Mouse (Mus musculus) G1E (cell line): Measurements from ENCODE around the gene Tusc2. TPM values are rescaled to one million over a fixed set of nuclear protein-coding genes. Genes with fewer than 3 reads are reported as not detected.
A peak's percentile ranks its signal among the peaks of the same experiment; 100 is the strongest.

ENCODE experiments used
- ATAC-seq: 2 replicates; pipeline ENCODE4 v1.8.0; 2016; ENCODE audit warnings: mild to moderate bottlenecking; ENCODE audit not compliant: insufficient number of reproducible peaks, poor library complexity, low FRiP score, severe bottlenecking; ENCODE audit errors: extremely low read depth
- DNase-seq: peaks from one replicate; pipeline ENCODE4 v3.0.0; 2012; ENCODE audit warnings: low spot score
- H3K27me3 ChIP-seq: 2 replicates; pipeline ENCODE4 v1.6.1; 2012; ENCODE audit warnings: mild to moderate bottlenecking, low read length, inconsistent platforms; ENCODE audit not compliant: insufficient read depth
- H3K36me3 ChIP-seq: replicated peaks from 2 replicates; pipeline ENCODE3; 2012; ENCODE audit warnings: mild to moderate bottlenecking, inconsistent platforms
- H3K4me1 ChIP-seq: 2 replicates; pipeline ENCODE4 v1.6.1; 2012; ENCODE audit warnings: low read depth, low read length, inconsistent platforms, mixed read lengths; ENCODE audit not compliant: insufficient read depth
- H3K4me3 ChIP-seq: 2 replicates; pipeline ENCODE4 v1.5.1; 2012; ENCODE audit warnings: low read depth, mild to moderate bottlenecking, inconsistent platforms, low read length, moderate library complexity, mixed read lengths
- H3K9me3 ChIP-seq: replicated peaks from 2 replicates; pipeline ENCODE4 v1.6.1; 2012; ENCODE audit warnings: inconsistent platforms
- CTCF ChIP-seq: IDR thresholded peaks from 2 replicates; pipeline ENCODE4 v1.5.1; 2012; ENCODE audit warnings: low read depth, low read length, inconsistent platforms, mixed read lengths
- GATA1 ChIP-seq: IDR thresholded peaks from 2 replicates; pipeline ENCODE4 v1.6.1; 2012; ENCODE audit warnings: borderline replicate concordance, low read length, inconsistent platforms, mixed read lengths
- GATA2 ChIP-seq: IDR thresholded peaks from 2 replicates; pipeline ENCODE4 v1.6.1; 2012; ENCODE audit warnings: low read depth, low read length, inconsistent platforms, borderline replicate concordance
- POLR2AphosphoS5 ChIP-seq: IDR thresholded peaks from 2 replicates; pipeline ENCODE4 v1.6.1; 2012; ENCODE audit warnings: low read depth, low read length, inconsistent platforms; ENCODE audit not compliant: insufficient replicate concordance
- TAL1 ChIP-seq: conservative IDR thresholded peaks from 2 replicates; pipeline ENCODE4 v1.6.1; 2012; ENCODE audit warnings: low read depth, low read length, inconsistent platforms, mixed read lengths
- polyA plus RNA-seq: library from polyadenylated mRNA; stranded (reverse); fragments of >175 nt; gene quantifications from 2 replicates; pipeline ENCODE4 v1.2.3, GENCODE M21; 2012
- total RNA-seq, 2 experiments: library from RNA; stranded (forward) in 1 of 2; stranded (reverse) in 1 of 2; fragments of 200-1000 nt in 1 of 2; fragments of >200 nt in 1 of 2; fragmentation: Nextera tagmentation in 1 of 2; gene quantifications; 2 replicates each; pipeline ENCODE4 v1.2.3; 2014 to 2017

Tusc2 gene
- total and polyA plus RNA-seq, 3 experiments, result 16.0 to 33.1 (median 24.4) TPM

DNA sequence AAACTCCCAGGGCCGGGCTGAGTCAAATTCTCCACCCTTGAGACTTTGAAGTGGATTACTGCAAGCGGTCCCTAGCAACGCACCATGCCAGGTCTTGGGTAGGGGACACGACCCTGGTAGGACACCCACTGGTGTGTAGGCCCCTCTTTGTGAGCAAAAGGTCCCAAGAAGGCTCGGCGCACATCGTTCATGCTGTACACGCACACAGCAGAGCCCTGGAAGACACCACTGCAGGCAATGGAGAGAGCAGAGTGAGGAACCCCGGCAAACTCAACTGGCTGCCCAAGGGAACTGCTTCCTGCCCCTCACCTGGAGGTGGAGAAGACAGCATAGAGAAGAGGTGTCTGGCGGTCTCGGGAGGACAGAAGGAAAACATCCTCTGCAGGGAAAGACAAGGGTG, 38.2 kb downstream of the Tusc2 start:
- H3K27me3 ChIP-seq, result peaks cover 76% of the 10 kb centered on the region
- ATAC-seq (no peak), DNase-seq (no peak)
- TF ChIP-seq GATA1 (no peak), CTCF (no peak)
- H3K4me1 ChIP-seq, result peaks cover 52% of the 10 kb centered on the region
- H3K36me3 ChIP-seq, result peaks cover 3% of the 10 kb centered on the region
- H3K4me3 ChIP-seq, result no peak overlapping the region
- H3K9me3 ChIP-seq, result no peaks in the 10 kb centered on the region

DNA sequence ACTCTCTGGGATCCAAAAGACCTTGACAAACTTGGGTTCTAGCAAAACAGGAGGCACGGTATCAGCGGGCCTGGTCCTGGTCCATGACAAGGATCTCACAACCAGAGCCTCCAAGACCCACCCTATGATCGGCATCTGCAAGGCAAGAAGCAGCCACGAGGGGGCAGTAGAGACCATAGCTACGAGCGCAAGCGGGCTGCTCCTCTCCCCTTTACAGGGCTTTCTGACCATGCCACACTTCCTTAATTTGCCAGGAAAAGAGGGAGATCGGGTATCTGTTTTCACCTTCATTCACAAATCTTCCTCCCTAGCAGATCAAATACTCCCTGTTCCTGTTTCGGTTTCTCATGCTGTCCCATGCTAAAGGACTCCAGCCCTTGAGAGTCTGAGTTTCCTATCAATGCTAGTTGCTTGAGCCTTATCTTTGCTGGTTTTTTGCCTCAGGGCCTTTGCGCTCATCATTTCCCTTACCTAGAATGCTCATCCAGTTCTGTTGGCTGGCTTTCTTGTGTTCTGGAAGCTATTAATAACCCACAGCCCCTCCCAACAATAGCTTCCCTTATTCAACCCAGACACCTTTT, 39.1 kb downstream of the Tusc2 start:
- peaks cover 56% of the 10 kb centered on the region for H3K4me1 ChIP-seq
- no peak overlapping the region; the same call in 1 of the 2 replicates for H3K4me3 ChIP-seq
- no peaks in the 10 kb centered on the region for H3K9me3 ChIP-seq
- no peaks in the 10 kb centered on the region for H3K36me3 ChIP-seq
- TF ChIP-seq GATA2, result no peak
- peak; percentile 95 for TF ChIP-seq CTCF
- TF ChIP-seq TAL1, result no peak
- TF ChIP-seq GATA1, result no peak
- no peak for TF ChIP-seq POLR2AphosphoS5
- peaks cover 84% of the 10 kb centered on the region for H3K27me3 ChIP-seq
- DNase-seq, result peak; percentile 46
- peak; percentile 54 for ATAC-seq

DNA sequence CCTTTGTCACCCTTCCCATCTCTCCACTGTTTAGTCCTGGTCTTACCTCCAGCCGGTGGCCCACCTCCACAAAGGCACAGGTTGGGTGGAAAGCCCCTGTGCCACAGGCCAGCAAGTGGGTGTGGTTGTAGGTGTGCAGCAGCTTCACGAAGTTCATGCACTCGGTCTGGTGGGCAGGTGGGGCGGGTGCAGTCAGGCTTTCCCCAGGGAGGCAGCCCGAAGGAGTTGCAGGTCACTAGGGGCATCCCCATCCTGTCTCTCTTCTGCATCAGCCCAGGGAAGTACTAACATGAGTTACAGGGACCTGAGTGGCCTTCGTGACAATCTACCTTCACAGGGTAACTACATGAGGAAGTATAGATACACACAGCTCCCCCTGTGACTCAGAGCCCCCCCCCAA, 40.2 kb downstream of the Tusc2 start:
- Histone ChIP-seq H3K4me3 (no peak overlapping the region), H3K36me3 (no peaks in the 10 kb centered on the region), H3K4me1 (peaks cover 64% of the 10 kb centered on the region), H3K27me3 (peaks cover 83% of the 10 kb centered on the region), H3K9me3 (no peaks in the 10 kb centered on the region)
- DNase-seq (no peak), ATAC-seq (no peak)
- TF ChIP-seq TAL1 (no peak), CTCF (no peak), POLR2AphosphoS5 (no peak), GATA1 (no peak), GATA2 (no peak)

DNA sequence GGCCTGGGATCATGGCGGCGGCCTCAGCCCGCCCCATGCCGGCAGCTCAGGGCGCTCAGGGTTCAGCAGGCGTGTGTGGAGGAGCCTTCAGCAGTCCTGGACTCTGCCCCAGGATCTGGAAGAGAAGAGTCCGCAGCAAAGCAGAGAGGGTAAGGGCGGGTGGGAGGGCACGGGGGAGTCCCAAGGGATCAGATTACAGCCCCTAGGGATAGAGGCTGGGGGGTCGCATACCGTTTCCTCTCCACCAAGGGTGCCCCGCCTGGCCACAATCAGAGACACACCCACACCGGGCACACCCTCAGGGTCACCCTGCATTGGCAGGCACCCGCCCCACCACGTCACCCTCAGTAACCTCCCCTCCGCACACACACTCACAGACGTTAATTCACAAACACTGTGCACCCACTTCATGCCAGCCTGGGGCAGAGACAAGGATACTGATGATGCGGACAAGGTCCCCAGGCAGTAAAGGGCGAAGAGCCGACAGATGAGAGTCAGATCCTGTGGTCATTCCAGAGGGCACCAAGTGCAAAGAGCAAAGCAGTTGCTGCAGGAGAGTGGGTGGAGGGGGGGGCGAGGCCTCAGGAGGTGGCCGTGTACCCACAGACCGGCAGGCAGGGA, 42.1 kb downstream of the Tusc2 start:
- DNase-seq (no peak), ATAC-seq (no peak)
- Histone ChIP-seq H3K4me3 (no peak overlapping the region), H3K9me3 (no peaks in the 10 kb centered on the region), H3K27me3 (peaks cover 76% of the 10 kb centered on the region), H3K36me3 (no peaks in the 10 kb centered on the region), H3K4me1 (peaks cover 71% of the 10 kb centered on the region)
- TF ChIP-seq CTCF (no peak), GATA2 (no peak), TAL1 (no peak), POLR2AphosphoS5 (no peak)

DNA sequence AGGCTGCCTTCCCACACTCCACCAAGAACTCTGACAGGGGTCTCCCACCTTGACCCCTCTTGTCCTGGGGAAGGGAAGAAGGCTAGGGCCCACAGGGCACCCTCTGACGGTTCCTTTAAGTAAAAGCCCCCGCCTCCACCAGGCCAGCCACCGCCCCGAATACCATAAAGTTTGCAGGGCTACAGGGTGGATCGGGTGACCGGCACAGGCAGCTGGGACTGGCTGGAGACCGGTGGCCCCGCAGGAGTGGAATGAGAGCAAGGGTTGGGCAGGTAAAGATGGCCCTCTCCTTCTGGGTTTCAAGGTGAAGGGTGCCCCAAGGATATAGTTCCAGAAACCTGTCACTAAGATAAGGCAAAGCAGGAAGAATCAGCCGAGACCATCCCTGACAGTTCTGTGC, 43.5 kb downstream of the Tusc2 start:
- TF ChIP-seq POLR2AphosphoS5, result no peak
- TF ChIP-seq CTCF, result no peak
- no peak for TF ChIP-seq GATA1
- no peak for TF ChIP-seq TAL1
- no peak for TF ChIP-seq GATA2
- Histone ChIP-seq H3K4me3 (no peak overlapping the region; the same call in 1 of the 2 replicates), H3K9me3 (no peaks in the 10 kb centered on the region), H3K27me3 (peaks cover 63% of the 10 kb centered on the region), H3K4me1 (peaks cover 67% of the 10 kb centered on the region), H3K36me3 (no peaks in the 10 kb centered on the region)
- DNase-seq (no peak), ATAC-seq (no peak)

DNA sequence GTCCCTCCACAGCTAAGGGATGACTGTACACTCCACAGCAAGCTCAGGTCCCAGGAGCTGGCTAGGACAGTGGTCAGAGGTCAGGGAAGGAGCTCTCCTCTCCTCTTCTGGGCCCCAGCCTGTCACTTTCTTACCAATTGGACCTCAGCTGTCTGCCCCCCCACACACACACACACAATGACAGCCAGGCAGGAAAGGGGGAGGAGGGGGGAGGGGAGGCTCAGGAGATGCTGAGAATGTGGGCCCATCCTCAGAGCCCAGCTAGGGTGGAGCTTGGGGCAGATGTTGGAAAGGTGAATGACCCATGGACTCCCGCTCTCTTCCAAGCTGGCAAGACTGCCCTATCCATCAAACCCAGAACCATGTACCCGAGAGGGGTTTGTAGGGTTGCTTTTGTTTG, 44.0 kb downstream of the Tusc2 start:
- peaks cover 67% of the 10 kb centered on the region for H3K4me1 ChIP-seq
- H3K36me3 ChIP-seq, result no peaks in the 10 kb centered on the region
- H3K9me3 ChIP-seq, result no peaks in the 10 kb centered on the region
- no peak for DNase-seq
- H3K4me3 ChIP-seq, result no peak overlapping the region; the same call in 1 of the 2 replicates
- H3K27me3 ChIP-seq, result peaks cover 60% of the 10 kb centered on the region
- TF ChIP-seq GATA1, result no peak
- no peak for ATAC-seq
